Mouse (Mus musculus) midbrain, embryonic 10.5 days (tissue): ENCODE data around the gene Suox. TPM values are rescaled to one million over a fixed set of nuclear protein-coding genes. Genes with fewer than 3 reads are reported as not detected.
"Not testable (repeated sequence)": the region's sequence is repeated elsewhere in the genome, so short reads cannot be mapped to it uniquely, and the experiment has no call there.

Source experiments
- DNase-seq: peaks from one replicate; pipeline ENCODE4 v3.0.0-alpha.2; 2017; ENCODE audit warnings: low spot score
- H3K27ac ChIP-seq: fragments of 300-500 bp; sonication (generic); replicated peaks from 2 replicates; pipeline ENCODE4 v1.5.1; 2016; ENCODE audit warnings: mild to moderate bottlenecking
- H3K27me3 ChIP-seq: fragments of 300-500 bp; sonication (generic); 2 replicates; pipeline ENCODE4 v1.6.1; 2016; ENCODE audit warnings: low read depth, mild to moderate bottlenecking; ENCODE audit not compliant: poor library complexity, severe bottlenecking
- H3K36me3 ChIP-seq: fragments of 300-500 bp; sonication (generic); 2 replicates; pipeline ENCODE4 v1.6.1; 2016; ENCODE audit warnings: mild to moderate bottlenecking, moderate library complexity
- H3K4me1 ChIP-seq: fragments of 300-500 bp; sonication (generic); 2 replicates; pipeline ENCODE4 v1.6.1; 2016
- H3K4me3 ChIP-seq: fragments of 300-500 bp; sonication (generic); 2 replicates; pipeline ENCODE4 v1.5.1; 2016; ENCODE audit warnings: mild to moderate bottlenecking, moderate library complexity
- H3K9me3 ChIP-seq: fragments of 300-500 bp; sonication (generic); replicated peaks from 2 replicates; pipeline ENCODE4 v1.6.1; 2016; ENCODE audit warnings: mild to moderate bottlenecking
- WGBS: fragments of 180-500 bp; shearing (Covaris S2); methylation state at CpG from one replicate; pipeline ENCODE4 v1.1.7; 2016; 5-methylcytosine and 5-hydroxymethylcytosine counted together
- polyA plus RNA-seq: library from polyadenylated mRNA; unstranded; fragments of >200 nt; fragmentation: Nextera tagmentation; extraction: Ambion mirVana; gene quantifications from 2 replicates; pipeline ENCODE4 v1.2.1, GENCODE M21; 2016

Gene Suox
- polyA plus RNA-seq, 1 experiment from 2014 or later = 13.9 TPM

DNA sequence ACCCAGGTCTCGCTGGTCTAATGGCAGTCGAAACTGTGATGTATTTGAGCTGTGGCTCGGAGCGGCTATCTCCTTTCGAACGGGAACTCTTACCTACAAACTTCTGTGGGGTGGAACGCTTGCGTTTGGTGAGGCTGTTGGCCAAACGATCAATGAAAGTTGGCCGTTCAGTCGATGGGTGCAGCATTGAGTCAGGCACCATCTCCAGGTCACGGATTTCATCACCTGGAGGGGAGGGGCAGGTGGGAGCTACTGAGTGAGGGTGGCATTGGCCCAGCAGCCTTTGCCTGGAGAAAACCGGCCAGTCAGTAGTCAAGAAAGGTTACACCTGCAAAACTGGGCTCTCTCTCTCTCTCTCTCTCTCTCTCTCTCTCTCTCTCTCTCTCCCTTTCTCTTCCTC, 38.2 kb downstream of the Suox start:
- WGBS = 94% methylated on average over 13 of the region's 13 CpGs
- Histone ChIP-seq H3K4me3 (no peak overlapping the region), H3K4me1 (peaks cover 21% of the 10 kb centered on the region), H3K36me3 (peaks cover 51% of the 10 kb centered on the region), H3K9me3 (no peaks in the 10 kb centered on the region), H3K27ac (no peak overlapping the region), H3K27me3 (no peaks in the 10 kb centered on the region)
- DNase-seq = no peak

GRCm38 (mm10) chr10:128631571-128631970, 42.3 kb downstream of the Suox start:
- Histone ChIP-seq H3K27ac (no peak overlapping the region), H3K4me3 (no peak overlapping the region), H3K4me1 (peaks cover 9% of the 10 kb centered on the region), H3K27me3 (no peaks in the 10 kb centered on the region), H3K9me3 (no peaks in the 10 kb centered on the region), H3K36me3 (peaks cover 27% of the 10 kb centered on the region)
- 22% methylated on average over 6 of the region's 6 CpGs for WGBS
- DNase-seq = no peak

DNA sequence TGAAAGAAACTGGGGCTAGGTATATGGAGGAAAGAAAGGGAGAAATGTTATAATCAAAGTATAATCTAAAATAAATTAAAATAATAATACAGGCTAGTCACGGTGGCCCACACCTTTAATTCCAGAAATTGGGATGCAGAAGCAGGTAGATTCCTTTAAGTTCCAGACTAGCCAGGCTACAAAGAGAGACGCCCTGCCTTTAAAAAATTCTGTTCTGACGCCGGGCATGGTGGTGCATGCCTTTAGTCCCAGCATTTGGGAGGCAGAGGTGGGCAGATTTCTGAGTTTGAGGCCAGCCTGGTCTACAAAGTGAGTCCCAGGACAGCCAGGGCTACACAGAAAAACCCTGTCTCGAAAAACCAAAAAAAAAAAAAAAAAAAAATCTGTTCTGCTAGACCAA, 43.6 kb downstream of the Suox start:
- WGBS = 85% methylated on average over 5 of the region's 5 CpGs
- not testable (repeated sequence) for H3K4me3 ChIP-seq, H3K27ac ChIP-seq, H3K9me3 ChIP-seq, H3K4me1 ChIP-seq, DNase-seq, H3K27me3 ChIP-seq
- H3K36me3 ChIP-seq = peaks cover 20% of the 10 kb centered on the region

- H3K4me1 ChIP-seq = peaks cover 14% of the 10 kb centered on the region
- H3K9me3 ChIP-seq = no peaks in the 10 kb centered on the region
- no peaks in the 10 kb centered on the region for H3K27me3 ChIP-seq
- H3K36me3 ChIP-seq = peaks cover 20% of the 10 kb centered on the region
- H3K4me3 ChIP-seq = no peak overlapping the region
- H3K27ac ChIP-seq = no peak overlapping the region
- DNase-seq = no peak
- 79% methylated on average over 2 of the region's 2 CpGs for WGBS
Observed at GRCm38 (mm10) chr10:128629746-128630145, 44.1 kb downstream of the Suox start.

DNA sequence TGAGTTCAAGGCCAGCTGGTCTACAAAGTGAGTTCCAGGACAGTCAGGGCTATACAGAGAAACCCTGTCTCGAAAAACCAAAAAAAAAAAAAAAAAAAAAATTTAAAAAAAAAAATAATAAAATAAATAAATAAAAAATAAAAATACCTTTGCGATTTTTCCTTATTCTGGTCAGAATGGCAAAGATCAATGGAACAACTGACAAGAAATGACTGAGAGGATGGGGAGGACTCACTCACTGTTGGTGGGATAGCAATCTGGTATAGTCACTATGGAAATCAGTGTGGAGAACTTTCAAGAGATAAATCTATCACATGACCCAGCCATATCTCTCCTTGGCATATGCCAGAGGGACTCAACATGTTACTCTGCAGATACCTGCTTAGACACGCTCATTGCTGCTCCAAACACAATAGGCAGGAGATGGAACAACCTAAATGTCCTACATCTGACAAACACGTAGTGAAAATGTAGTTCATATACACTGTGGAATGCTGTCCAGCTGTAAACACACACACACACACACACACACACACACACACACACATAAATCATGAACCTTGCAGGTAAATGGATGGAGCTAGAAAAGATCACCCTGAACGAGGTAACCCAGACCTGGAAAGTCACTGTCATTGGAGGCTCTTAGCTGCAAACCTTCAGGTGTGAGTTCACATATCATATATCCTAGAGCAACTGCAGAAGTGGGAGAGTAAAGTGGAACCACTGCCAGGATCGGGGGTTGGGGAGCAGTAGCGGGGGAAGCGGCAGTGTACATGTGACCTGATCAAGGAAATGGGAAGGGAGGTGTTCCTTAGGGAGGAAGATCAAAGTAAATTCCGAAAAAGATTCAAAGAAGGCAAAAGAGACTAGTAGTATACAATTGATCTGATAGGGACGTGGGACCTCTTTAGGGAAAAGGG, 46.2 kb downstream of the Suox start:
- Histone ChIP-seq H3K4me1 (peaks cover 14% of the 10 kb centered on the region), H3K27me3 (no peaks in the 10 kb centered on the region), H3K27ac (no peak overlapping the region), H3K4me3 (no peak overlapping the region), H3K9me3 (no peaks in the 10 kb centered on the region), H3K36me3 (peaks cover 30% of the 10 kb centered on the region)
- WGBS = 86% methylated on average over 10 of the region's 10 CpGs
- no peak for DNase-seq

DNA sequence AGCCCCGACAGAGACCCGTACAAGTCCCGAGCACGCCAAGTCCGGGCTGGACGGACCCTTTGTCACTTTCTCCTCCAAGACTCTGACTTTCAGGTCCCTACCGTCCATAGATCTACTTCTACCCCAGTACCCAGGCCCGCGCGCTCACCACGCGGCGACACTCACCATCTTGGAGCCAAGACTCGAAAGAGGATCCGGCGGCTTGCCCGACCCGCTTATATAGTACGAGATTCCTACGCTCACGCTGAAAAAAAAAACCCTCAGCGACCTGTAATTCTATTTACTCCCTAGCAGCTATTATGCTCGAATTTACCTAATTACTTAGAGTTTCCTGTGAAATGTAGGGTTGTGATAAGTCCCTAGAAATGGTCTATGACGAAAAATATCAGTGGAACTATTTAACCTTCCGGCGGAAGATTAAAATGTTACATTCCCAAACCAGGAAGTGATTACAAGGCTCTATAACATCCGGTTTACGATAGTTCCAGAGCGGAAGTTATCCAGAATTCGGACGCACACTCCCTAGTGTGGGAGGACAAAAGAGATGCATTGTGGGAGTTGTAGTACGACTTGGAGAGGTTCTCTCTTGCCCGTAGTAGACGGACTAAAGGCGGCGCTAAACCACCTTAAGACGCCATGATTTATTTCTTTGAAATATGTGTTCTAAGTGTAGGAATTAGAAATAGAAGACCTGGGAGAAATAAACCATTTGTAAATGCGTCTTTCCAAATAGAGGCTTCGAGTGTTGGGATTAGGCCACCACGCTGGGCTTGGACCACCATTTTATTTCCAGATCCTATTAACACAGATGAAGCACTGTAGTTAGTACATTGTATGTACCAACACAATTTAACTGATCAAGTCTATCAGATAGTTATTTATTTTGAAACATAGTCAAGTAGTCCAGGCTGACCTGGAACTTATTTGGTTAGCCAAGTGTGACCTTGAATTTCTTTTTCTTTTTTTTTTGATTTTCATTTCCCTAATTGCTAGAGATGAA, 47.3 kb downstream of the Suox start, which contains the start of gene Rps26:
Gene Rps26 (minus strand): TSS at position 437 of the 1,000 bp plus-strand sequence.
- no peaks in the 10 kb centered on the region for H3K27me3 ChIP-seq
- peak within 1 kb of the TSS; percentile 92 for H3K4me3 ChIP-seq
- 1% methylated on average over 40 of the region's 40 CpGs for WGBS
- no peaks in the 10 kb centered on the region for H3K9me3 ChIP-seq
- peak; percentile 82 for DNase-seq
- peak within 1 kb of the TSS; percentile 95 for H3K27ac ChIP-seq
- peaks cover 34% of the 10 kb centered on the region for H3K36me3 ChIP-seq
- peaks cover 10% of the 10 kb centered on the region for H3K4me1 ChIP-seq

- H3K9me3 ChIP-seq = no peaks in the 10 kb centered on the region
- H3K27me3 ChIP-seq = no peaks in the 10 kb centered on the region
- DNase-seq = no peak
- H3K4me1 ChIP-seq = peaks cover 9% of the 10 kb centered on the region
- WGBS = 52% methylated on average over 7 of the region's 7 CpGs
- H3K4me3 ChIP-seq = peak overlapping the region; percentile 92
- peaks cover 34% of the 10 kb centered on the region for H3K36me3 ChIP-seq
- peak overlapping the region; percentile 95 for H3K27ac ChIP-seq
Observed at GRCm38 (mm10) chr10:128625287-128625894, 48.5 kb downstream of the Suox start.

GRCm38 (mm10) chr10:128623106-128623613, 50.7 kb downstream of the Suox start:
- WGBS = 86% methylated on average over 4 of the region's 4 CpGs
- H3K27me3 ChIP-seq, H3K4me3 ChIP-seq, H3K4me1 ChIP-seq, H3K9me3 ChIP-seq, H3K27ac ChIP-seq, DNase-seq: not testable (repeated sequence)
- H3K36me3 ChIP-seq = peaks cover 34% of the 10 kb centered on the region

DNA sequence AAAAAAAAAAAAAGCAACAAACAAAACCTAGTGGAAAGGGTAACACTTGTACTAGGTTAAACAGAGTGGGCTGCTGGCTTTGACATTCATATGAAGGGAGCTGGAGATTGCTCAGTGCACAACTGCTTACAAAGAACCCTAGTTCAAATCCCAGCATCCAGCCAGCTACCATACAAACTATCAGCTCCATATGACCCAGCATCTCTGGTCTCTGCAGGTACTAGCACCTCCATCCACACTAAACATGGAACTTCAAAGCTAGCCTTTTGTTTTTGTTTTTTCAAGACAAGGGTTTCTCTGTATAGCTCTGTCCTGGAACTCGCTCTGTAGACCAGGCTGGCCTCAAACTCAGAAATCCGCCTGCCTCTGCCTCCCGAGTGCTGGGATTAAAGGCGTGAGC, 51.2 kb downstream of the Suox start:
- no peak for DNase-seq
- H3K4me1 ChIP-seq = peaks cover 9% of the 10 kb centered on the region
- no peaks in the 10 kb centered on the region for H3K9me3 ChIP-seq
- H3K27me3 ChIP-seq = no peaks in the 10 kb centered on the region
- WGBS = 77% methylated on average over 4 of the region's 4 CpGs
- H3K27ac ChIP-seq = no peak overlapping the region
- H3K4me3 ChIP-seq = no peak overlapping the region
- H3K36me3 ChIP-seq = peaks cover 34% of the 10 kb centered on the region

- Histone ChIP-seq H3K36me3 (peaks cover 34% of the 10 kb centered on the region), H3K4me1 (peaks cover 9% of the 10 kb centered on the region), H3K4me3 (no peak overlapping the region), H3K27ac (no peak overlapping the region), H3K9me3 (no peaks in the 10 kb centered on the region), H3K27me3 (no peaks in the 10 kb centered on the region)
- no peak for DNase-seq
- 81% methylated on average over 3 of the region's 3 CpGs for WGBS
Observed at GRCm38 (mm10) chr10:128621986-128622520, 51.8 kb downstream of the Suox start.

DNA sequence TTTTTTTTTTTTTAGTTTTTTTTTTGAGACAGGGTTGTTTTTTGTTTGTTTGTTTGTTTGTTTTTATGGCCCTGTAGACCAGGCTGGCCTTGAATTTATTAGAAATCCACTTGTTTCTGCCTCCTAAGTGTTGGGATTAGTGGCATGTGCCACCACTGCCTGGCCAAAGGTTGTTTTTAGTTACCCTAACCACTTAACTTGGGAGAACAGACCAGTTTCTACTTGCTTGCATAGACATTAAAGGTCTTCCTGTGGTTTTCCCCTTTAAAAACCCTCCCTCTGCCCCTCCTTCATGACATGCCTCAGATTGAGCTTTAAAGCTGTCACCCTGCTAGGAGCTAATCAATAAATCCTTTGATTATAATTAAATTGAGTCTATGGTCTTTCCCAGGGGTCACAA, 53.6 kb downstream of the Suox start:
- Histone ChIP-seq H3K27ac (no peak overlapping the region), H3K4me1 (peaks cover 5% of the 10 kb centered on the region), H3K4me3 (no peak overlapping the region), H3K9me3 (no peaks in the 10 kb centered on the region), H3K27me3 (no peaks in the 10 kb centered on the region), H3K36me3 (peaks cover 30% of the 10 kb centered on the region)
- no peak for DNase-seq
